Mouse (Mus musculus) liver, adult 2 months (tissue): ENCODE results near the gene Swt1.

ENCODE experiments used
- CTCF ChIP-seq: fragments of 200-500 bp; IDR thresholded peaks from 2 replicates; pipeline ENCODE4 v1.5.1; 2011; ENCODE audit warnings: low read depth, low read length, control low read depth
- POLR2A ChIP-seq: fragments of 200-500 bp; IDR thresholded peaks from 2 replicates; pipeline ENCODE4 v1.6.1; 2011; ENCODE audit warnings: low read length, control low read depth; ENCODE audit not compliant: insufficient read depth; ENCODE audit errors: extremely low read depth

GRCm38 (mm10) chr1:151451946-151452345, 23.7 kb upstream of the Swt1 start:
- TF ChIP-seq CTCF, result no peak
- no peak for TF ChIP-seq POLR2A
